Mouse (Mus musculus): ENCODE measurements around the gene Rnf141. TPM values are rescaled to one million over a fixed set of nuclear protein-coding genes. Genes with fewer than 3 reads are reported as not detected.

Gene Rnf141
- polyA plus RNA-seq, 1 experiment from 2014 or later, result 39.7 TPM

DNA sequence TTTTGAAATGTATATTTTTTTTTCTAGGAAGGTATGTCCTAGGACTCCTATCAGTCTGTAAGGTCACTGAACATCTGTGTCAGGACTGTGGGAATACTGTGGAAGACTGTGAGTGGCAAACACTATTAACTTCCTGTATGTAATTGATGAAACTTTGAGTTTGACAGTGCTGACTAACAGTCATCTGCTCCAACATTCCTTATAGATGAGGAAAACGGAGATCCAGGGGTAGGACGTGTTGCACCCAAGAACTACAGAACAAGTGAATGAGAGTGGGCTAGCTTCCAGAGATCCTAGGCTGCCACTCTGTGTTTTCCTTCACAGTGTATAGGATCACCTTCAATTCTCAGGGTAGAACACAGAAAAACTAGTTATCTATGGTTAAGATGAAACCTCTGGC, 3.1 kb upstream of the Rnf141 start:
- Histone ChIP-seq H3K4me3 (ENCODE audit: low read depth, low read length) (no peak overlapping the region), H3K9me3 (replicated peaks; ENCODE audit: control insufficient read depth, low read length, poor library complexity, severe bottlenecking) (no peaks in the 10 kb centered on the region), H3K9ac (ENCODE audit: low read depth, low read length) (no peak overlapping the region), H3K27me3 (ENCODE audit: control insufficient read depth, insufficient read depth, low read depth, low read length) (no peaks in the 10 kb centered on the region), H3K36me3 (ENCODE audit: control insufficient read depth, insufficient read depth, low read length) (no peaks in the 10 kb centered on the region), H3K4me2 (ENCODE audit: low read length) (no peak overlapping the region), H3K4me1 (ENCODE audit: control insufficient read depth, insufficient read depth, low read length) (peaks cover 6% of the 10 kb centered on the region), H3K27ac (ENCODE audit: low read length) (no peak overlapping the region)
- WGBS, result 86% methylated on average over 2 of the region's 2 CpGs
- no peak for ATAC-seq

DNA sequence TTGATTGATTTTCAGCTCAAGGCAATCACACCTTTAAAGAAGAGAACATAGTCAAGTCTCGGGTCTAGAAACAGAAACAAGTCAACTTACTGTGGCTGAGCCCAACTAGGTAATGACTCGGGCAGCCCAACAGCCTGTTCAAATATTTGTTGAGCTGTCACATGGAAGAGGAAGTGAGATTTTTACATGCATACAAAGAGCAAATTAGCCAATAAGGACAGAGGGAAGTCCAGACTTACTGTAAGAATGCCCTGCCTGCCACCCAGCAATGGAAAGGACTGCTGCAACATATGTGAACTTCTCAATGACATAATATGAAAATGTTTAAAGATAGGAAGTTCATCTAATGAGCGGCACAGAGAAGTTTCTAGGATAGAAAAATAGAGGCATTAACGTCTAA, 3.9 kb downstream of the Rnf141 start:
- H3K9me3 ChIP-seq (replicated peaks; ENCODE audit: control insufficient read depth, low read length, poor library complexity, severe bottlenecking), result no peaks in the 10 kb centered on the region
- no peak overlapping the region for H3K4me2 ChIP-seq (ENCODE audit: low read length)
- H3K9ac ChIP-seq (ENCODE audit: low read depth, low read length), result no peak overlapping the region
- no peak for ATAC-seq
- no peak overlapping the region for H3K27ac ChIP-seq (ENCODE audit: low read length)
- no peaks in the 10 kb centered on the region for H3K27me3 ChIP-seq (ENCODE audit: control insufficient read depth, insufficient read depth, low read depth, low read length)
- H3K36me3 ChIP-seq (ENCODE audit: control insufficient read depth, insufficient read depth, low read length), result no peaks in the 10 kb centered on the region; the same call in 1 of the 2 replicates
- H3K4me3 ChIP-seq (ENCODE audit: low read depth, low read length), result no peak overlapping the region
- H3K4me1 ChIP-seq (ENCODE audit: control insufficient read depth, insufficient read depth, low read length), result peaks cover 6% of the 10 kb centered on the region
- 83% methylated on average over 4 of the region's 4 CpGs for WGBS

DNA sequence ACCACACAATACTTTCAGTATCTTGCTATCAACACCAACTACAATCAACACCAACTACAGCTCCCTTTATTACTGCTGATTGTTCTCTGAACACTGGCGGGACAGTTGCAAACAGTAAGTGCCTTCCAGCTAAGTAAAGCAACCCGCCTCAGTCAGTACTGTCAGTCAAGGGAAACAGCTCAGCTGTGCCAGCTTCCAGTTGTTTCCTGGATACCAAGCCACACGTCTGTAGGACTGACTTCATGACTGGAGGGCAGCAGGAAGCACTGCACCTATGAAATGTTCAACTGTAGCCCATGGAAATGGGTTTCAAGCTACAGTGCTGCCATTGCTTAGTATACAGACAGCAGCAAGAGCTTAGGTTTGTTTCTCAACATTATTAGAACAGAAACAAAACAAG, 9.7 kb downstream of the Rnf141 start:
- H3K36me3 ChIP-seq (ENCODE audit: control insufficient read depth, insufficient read depth, low read length), result no peaks in the 10 kb centered on the region; the same call in 1 of the 2 replicates
- no peak overlapping the region for H3K4me2 ChIP-seq (ENCODE audit: low read length)
- ATAC-seq, result no peak
- no peaks in the 10 kb centered on the region for H3K9me3 ChIP-seq (replicated peaks; ENCODE audit: control insufficient read depth, low read length, poor library complexity, severe bottlenecking)
- no peak overlapping the region for H3K4me3 ChIP-seq (ENCODE audit: low read depth, low read length)
- H3K9ac ChIP-seq (ENCODE audit: low read depth, low read length), result no peak overlapping the region
- H3K27ac ChIP-seq (ENCODE audit: low read length), result no peak overlapping the region
- WGBS, result 76% methylated on average over 3 of the region's 3 CpGs
- H3K4me1 ChIP-seq (ENCODE audit: control insufficient read depth, insufficient read depth, low read length), result no peaks in the 10 kb centered on the region
- no peaks in the 10 kb centered on the region for H3K27me3 ChIP-seq (ENCODE audit: control insufficient read depth, insufficient read depth, low read depth, low read length)

DNA sequence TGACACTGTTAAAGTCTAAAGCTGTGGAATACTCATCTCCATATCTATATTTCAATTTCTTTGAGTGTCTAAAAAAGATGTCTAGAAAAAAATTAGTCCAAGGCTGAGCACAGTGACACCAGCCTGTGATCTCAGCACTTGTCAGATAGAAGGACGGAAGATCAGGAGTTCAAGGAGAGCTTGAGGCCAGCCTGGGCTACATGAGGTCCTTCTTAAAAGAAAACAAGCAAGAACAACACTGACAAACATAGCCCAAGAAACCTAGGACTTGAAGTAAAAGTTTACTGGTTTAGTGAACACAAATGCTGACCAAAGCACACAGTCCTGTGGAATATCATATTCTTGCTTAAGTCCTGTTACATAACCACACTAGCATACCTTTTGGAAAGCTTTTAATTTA, 10.2 kb downstream of the Rnf141 start:
- WGBS, result 92% methylated on average over 1 of the region's 1 CpGs
- H3K4me3 ChIP-seq (ENCODE audit: low read depth, low read length), result no peak overlapping the region
- H3K27ac ChIP-seq (ENCODE audit: low read length), result no peak overlapping the region
- no peaks in the 10 kb centered on the region for H3K9me3 ChIP-seq (replicated peaks; ENCODE audit: control insufficient read depth, low read length, poor library complexity, severe bottlenecking)
- no peak overlapping the region for H3K9ac ChIP-seq (ENCODE audit: low read depth, low read length)
- H3K27me3 ChIP-seq (ENCODE audit: control insufficient read depth, insufficient read depth, low read depth, low read length), result no peaks in the 10 kb centered on the region
- no peaks in the 10 kb centered on the region for H3K4me1 ChIP-seq (ENCODE audit: control insufficient read depth, insufficient read depth, low read length)
- ATAC-seq, result no peak
- no peak overlapping the region for H3K4me2 ChIP-seq (ENCODE audit: low read length)
- peaks cover 4% of the 10 kb centered on the region; the same call in 1 of the 2 replicates for H3K36me3 ChIP-seq (ENCODE audit: control insufficient read depth, insufficient read depth, low read length)

DNA sequence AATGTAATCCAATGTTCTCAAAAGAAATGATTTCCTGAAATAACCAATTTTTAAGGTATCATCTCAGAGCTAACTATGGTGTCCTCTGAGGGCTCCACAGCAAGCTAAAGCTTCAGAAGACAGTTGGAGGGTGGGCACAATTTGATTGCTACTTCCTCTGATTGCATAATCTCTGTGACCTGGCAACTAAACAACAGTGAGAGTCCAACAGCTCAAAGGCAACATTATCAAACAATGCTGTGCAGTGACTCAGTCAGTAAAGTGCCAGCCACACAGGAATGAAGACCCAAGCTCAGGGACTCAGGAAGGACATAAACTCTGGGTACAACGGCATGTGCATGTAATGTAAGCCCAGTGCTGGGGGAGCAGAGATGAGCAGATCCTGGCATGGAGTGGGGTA, 11.2 kb downstream of the Rnf141 start:
- no peaks in the 10 kb centered on the region for H3K9me3 ChIP-seq (replicated peaks; ENCODE audit: control insufficient read depth, low read length, poor library complexity, severe bottlenecking)
- H3K27ac ChIP-seq (ENCODE audit: low read length), result no peak overlapping the region
- no peak for ATAC-seq
- H3K27me3 ChIP-seq (ENCODE audit: control insufficient read depth, insufficient read depth, low read depth, low read length), result no peaks in the 10 kb centered on the region
- no peak overlapping the region for H3K4me3 ChIP-seq (ENCODE audit: low read depth, low read length)
- no peaks in the 10 kb centered on the region for H3K4me1 ChIP-seq (ENCODE audit: control insufficient read depth, insufficient read depth, low read length)
- 94% methylated on average over 1 of the region's 1 CpGs for WGBS
- peaks cover 7% of the 10 kb centered on the region; the same call in 1 of the 2 replicates for H3K36me3 ChIP-seq (ENCODE audit: control insufficient read depth, insufficient read depth, low read length)
- H3K9ac ChIP-seq (ENCODE audit: low read depth, low read length), result no peak overlapping the region
- H3K4me2 ChIP-seq (ENCODE audit: low read length), result no peak overlapping the region

DNA sequence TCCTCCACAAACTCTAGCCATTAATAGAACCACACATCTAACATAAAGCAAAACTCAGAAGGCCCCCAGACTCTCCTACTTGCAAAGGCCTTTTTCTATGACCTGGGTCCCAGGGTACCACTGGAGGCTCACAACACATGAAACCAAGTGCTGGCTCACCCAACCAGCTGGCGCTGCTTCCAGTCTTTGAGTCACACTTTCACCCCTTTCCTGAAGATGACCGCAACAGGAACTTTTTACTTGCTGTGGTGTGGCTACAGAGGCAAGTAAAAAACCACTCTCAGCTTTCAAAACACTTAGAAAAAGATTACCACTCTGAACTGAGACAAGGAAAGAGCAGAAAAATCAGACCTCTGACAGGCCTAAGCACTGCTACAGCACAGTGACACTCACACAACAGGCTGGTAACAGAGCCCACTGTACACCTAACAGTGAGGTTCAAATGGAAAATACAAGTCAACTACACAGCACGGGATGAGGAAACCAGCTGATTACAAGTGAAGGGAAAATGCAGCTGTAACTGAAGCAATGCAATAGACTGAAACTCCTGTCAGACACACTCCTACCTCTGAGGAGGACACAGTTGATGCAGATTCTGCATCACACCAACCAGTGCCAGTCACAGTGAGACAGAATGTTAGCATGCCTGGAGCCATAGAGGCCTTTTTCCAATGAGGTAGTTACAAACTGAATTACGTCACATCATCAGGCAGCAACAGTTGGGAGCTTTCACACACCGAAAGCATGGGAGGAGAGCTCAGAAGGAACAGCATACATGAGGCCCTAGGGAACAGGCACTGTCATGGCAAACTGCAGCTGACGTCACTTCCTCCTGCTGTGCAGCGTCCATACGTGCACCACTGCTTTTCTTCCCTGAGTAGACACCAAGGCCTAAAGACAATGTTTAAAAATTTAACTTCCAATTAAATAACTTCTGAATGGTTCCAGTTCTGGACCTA, 20.0 kb downstream of the Rnf141 start:
- no peak for ATAC-seq
- Histone ChIP-seq H3K36me3 (ENCODE audit: control insufficient read depth, insufficient read depth, low read length) (peaks cover 13% of the 10 kb centered on the region; the same call in 1 of the 2 replicates), H3K4me1 (ENCODE audit: control insufficient read depth, insufficient read depth, low read length) (no peaks in the 10 kb centered on the region), H3K27ac (ENCODE audit: low read length) (no peak overlapping the region), H3K4me2 (ENCODE audit: low read length) (no peak overlapping the region), H3K4me3 (ENCODE audit: low read depth, low read length) (no peak overlapping the region), H3K9ac (ENCODE audit: low read depth, low read length) (no peak overlapping the region), H3K27me3 (ENCODE audit: control insufficient read depth, insufficient read depth, low read depth, low read length) (no peaks in the 10 kb centered on the region), H3K9me3 (replicated peaks; ENCODE audit: control insufficient read depth, low read length, poor library complexity, severe bottlenecking) (no peaks in the 10 kb centered on the region)
- WGBS, result 89% methylated on average over 8 of the region's 8 CpGs

DNA sequence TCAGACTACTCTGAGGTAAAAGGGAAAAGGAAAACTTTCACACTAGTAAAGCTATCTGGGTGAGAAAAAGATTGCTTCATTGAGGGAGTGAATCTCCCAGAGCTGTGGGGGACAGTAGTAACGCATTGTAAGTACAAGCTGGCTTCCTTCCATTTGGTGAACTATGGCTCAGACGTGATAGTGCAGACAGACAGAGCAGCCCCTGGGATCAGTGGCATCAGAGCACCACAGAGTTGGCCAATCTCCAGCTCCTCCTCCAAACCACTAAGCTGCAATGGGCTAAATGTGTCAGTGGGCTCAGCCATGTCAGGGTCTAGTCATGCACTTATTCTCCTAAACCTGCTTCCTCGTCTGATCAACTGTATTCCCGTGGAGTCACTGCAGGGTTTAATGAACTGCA, 20.7 kb downstream of the Rnf141 start:
- no peak overlapping the region for H3K9ac ChIP-seq (ENCODE audit: low read depth, low read length)
- no peaks in the 10 kb centered on the region for H3K9me3 ChIP-seq (replicated peaks; ENCODE audit: control insufficient read depth, low read length, poor library complexity, severe bottlenecking)
- no peaks in the 10 kb centered on the region for H3K4me1 ChIP-seq (ENCODE audit: control insufficient read depth, insufficient read depth, low read length)
- 82% methylated on average over 4 of the region's 4 CpGs for WGBS
- no peak overlapping the region for H3K4me3 ChIP-seq (ENCODE audit: low read depth, low read length)
- H3K27ac ChIP-seq (ENCODE audit: low read length), result no peak overlapping the region
- H3K4me2 ChIP-seq (ENCODE audit: low read length), result no peak overlapping the region
- H3K27me3 ChIP-seq (ENCODE audit: control insufficient read depth, insufficient read depth, low read depth, low read length), result no peaks in the 10 kb centered on the region
- no peak for ATAC-seq
- H3K36me3 ChIP-seq (ENCODE audit: control insufficient read depth, insufficient read depth, low read length), result peaks cover 11% of the 10 kb centered on the region; the same call in 1 of the 2 replicates

DNA sequence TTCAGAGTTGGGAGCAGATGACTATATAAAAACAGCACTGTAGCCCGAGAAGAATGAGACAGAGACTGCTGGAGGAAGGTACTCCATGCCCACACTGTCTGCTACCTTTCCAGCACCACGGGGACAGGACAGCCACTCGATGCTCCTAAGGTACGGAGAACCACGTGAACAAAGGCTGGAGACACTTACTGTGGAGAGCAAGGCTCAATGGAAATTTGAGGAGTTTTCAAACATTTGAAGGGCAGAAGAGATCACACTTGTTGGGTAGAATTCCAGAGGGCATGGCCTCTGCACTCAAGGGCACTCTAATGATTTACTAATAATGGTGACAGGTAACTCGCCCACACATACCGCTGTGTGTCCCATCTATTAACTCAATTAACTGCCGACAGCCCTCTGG, 21.2 kb downstream of the Rnf141 start:
- no peak overlapping the region for H3K27ac ChIP-seq (ENCODE audit: low read length)
- ATAC-seq, result no peak
- no peak overlapping the region for H3K9ac ChIP-seq (ENCODE audit: low read depth, low read length)
- H3K9me3 ChIP-seq (replicated peaks; ENCODE audit: control insufficient read depth, low read length, poor library complexity, severe bottlenecking), result no peaks in the 10 kb centered on the region
- H3K4me3 ChIP-seq (ENCODE audit: low read depth, low read length), result no peak overlapping the region
- peaks cover 8% of the 10 kb centered on the region; the same call in 1 of the 2 replicates for H3K36me3 ChIP-seq (ENCODE audit: control insufficient read depth, insufficient read depth, low read length)
- H3K4me2 ChIP-seq (ENCODE audit: low read length), result no peak overlapping the region
- H3K27me3 ChIP-seq (ENCODE audit: control insufficient read depth, insufficient read depth, low read depth, low read length), result no peaks in the 10 kb centered on the region
- 91% methylated on average over 8 of the region's 8 CpGs for WGBS
- H3K4me1 ChIP-seq (ENCODE audit: control insufficient read depth, insufficient read depth, low read length), result no peaks in the 10 kb centered on the region

DNA sequence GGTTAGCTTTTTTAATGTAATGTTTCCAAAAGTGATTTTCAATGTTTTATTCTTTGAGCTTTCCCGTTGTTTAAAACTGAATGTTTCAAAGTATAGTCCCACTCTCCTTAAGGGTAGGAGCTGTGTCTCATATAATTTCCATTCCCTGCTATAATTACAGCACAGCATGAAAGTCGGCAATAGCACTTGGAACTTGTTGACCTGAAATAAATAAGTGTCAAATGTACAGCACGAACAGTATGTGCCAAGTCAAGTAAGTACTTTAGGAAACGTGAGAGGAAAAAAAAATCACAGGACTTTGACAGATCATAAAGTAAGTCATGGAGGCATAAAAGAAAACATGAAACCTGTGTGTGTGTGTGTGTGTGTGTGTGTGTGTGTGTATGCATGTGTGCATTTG, 22.2 kb downstream of the Rnf141 start:
- ATAC-seq, result no peak
- H3K27ac ChIP-seq (ENCODE audit: low read length), result no peak overlapping the region
- H3K4me1 ChIP-seq (ENCODE audit: control insufficient read depth, insufficient read depth, low read length), result no peaks in the 10 kb centered on the region

More for the DNA sequence above, 22.2 kb downstream of the Rnf141 start:
- Histone ChIP-seq H3K9ac (ENCODE audit: low read depth, low read length) (no peak overlapping the region), H3K27me3 (ENCODE audit: control insufficient read depth, insufficient read depth, low read depth, low read length) (no peaks in the 10 kb centered on the region), H3K9me3 (replicated peaks; ENCODE audit: control insufficient read depth, low read length, poor library complexity, severe bottlenecking) (no peaks in the 10 kb centered on the region), H3K4me2 (ENCODE audit: low read length) (no peak overlapping the region), H3K4me3 (ENCODE audit: low read depth, low read length) (no peak overlapping the region), H3K36me3 (ENCODE audit: control insufficient read depth, insufficient read depth, low read length) (peaks cover 7% of the 10 kb centered on the region; the same call in 1 of the 2 replicates)
- 76% methylated on average over 4 of the region's 4 CpGs for WGBS

Measured in midbrain, embryonic 16.5 days (tissue).